Mouse (Mus musculus) myocyte (in vitro differentiated cells): ENCODE results near the gene Ppt2. TPM values are rescaled to one million over a fixed set of nuclear protein-coding genes. Genes with fewer than 3 reads are reported as not detected.

ENCODE experiments used
- H3K27me3 ChIP-seq: one replicate; pipeline ENCODE4 v1.6.1; 2011; ENCODE audit not compliant: control insufficient read depth, insufficient read depth, insufficient read length
- H3K36me3 ChIP-seq: one replicate; pipeline ENCODE4 v1.6.1; 2011; ENCODE audit not compliant: control insufficient read depth, insufficient read depth
- H3K4me2 ChIP-seq: one replicate; pipeline ENCODE4 v1.6.1; 2011; ENCODE audit warnings: low read depth, control low read depth
- H3K4me3 ChIP-seq: one replicate; pipeline ENCODE4 v1.5.1; 2011; ENCODE audit warnings: mild to moderate bottlenecking, control low read depth, moderate library complexity
- H3K79me2 ChIP-seq: one replicate; pipeline ENCODE4 v1.6.1; 2011; ENCODE audit not compliant: control insufficient read depth, insufficient read depth
- H3ac ChIP-seq: one replicate; pipeline ENCODE4 v1.6.1; 2011; ENCODE audit not compliant: control insufficient read depth, insufficient read length
- CEBPB ChIP-seq: IDR thresholded peaks from 2 replicates; pipeline ENCODE4 v1.6.1; 2011; ENCODE audit warnings: mild to moderate bottlenecking, moderate library complexity; ENCODE audit not compliant: poor library complexity, insufficient read depth, severe bottlenecking
- E2F4 ChIP-seq: IDR thresholded peaks from one replicate; pipeline ENCODE4 v1.6.1; 2011; ENCODE audit warnings: mild to moderate bottlenecking, control low read depth, moderate library complexity; ENCODE audit not compliant: insufficient read depth
- MAX ChIP-seq: IDR thresholded peaks from one replicate; pipeline ENCODE4 v1.6.1; 2011; ENCODE audit warnings: low read depth, mild to moderate bottlenecking, control low read depth
- MYOD1 ChIP-seq, 3 experiments: IDR thresholded peaks; one replicate each; pipeline ENCODE4 v1.6.1; 2011; ENCODE audit warnings: control low read depth in 2 of 3, low read depth in 2 of 3, mild to moderate bottlenecking in 2 of 3, moderate library complexity in 1 of 3; ENCODE audit not compliant: insufficient read length in 2 of 3, control insufficient read depth in 1 of 3
- MYOG ChIP-seq, 3 experiments: IDR thresholded peaks; one replicate each; pipeline ENCODE4 v1.6.1; 2011; ENCODE audit warnings: control low read depth in 2 of 3, low read depth in 2 of 3, mild to moderate bottlenecking in 2 of 3; ENCODE audit not compliant: insufficient read length in 2 of 3, control insufficient read depth in 1 of 3, insufficient read depth in 1 of 3
- POLR2A ChIP-seq: IDR thresholded peaks from one replicate; pipeline ENCODE4 v1.6.1; 2011; ENCODE audit warnings: low read depth, mild to moderate bottlenecking, control low read depth, moderate library complexity; ENCODE audit not compliant: insufficient read length
- POLR2AphosphoS2 ChIP-seq: IDR thresholded peaks from one replicate; pipeline ENCODE4 v1.6.1; 2011; ENCODE audit warnings: low read depth, control low read depth; ENCODE audit not compliant: insufficient read length
- REST ChIP-seq: IDR thresholded peaks from one replicate; pipeline ENCODE4 v1.6.1; 2011; ENCODE audit warnings: mild to moderate bottlenecking, control low read depth, moderate library complexity; ENCODE audit not compliant: insufficient read depth, insufficient read length
- SRF ChIP-seq: IDR thresholded peaks from one replicate; pipeline ENCODE4 v1.6.1; 2011; ENCODE audit warnings: low read depth; ENCODE audit not compliant: control insufficient read depth, insufficient read length
- TCF12 ChIP-seq: IDR thresholded peaks from one replicate; pipeline ENCODE4 v1.6.1; 2011; ENCODE audit warnings: mild to moderate bottlenecking, control low read depth; ENCODE audit not compliant: poor library complexity, insufficient read depth, severe bottlenecking
- TCF3 ChIP-seq: IDR thresholded peaks from one replicate; pipeline ENCODE4 v1.6.1; 2011; ENCODE audit warnings: low read depth, control low read depth; ENCODE audit not compliant: insufficient read length
- USF1 ChIP-seq: IDR thresholded peaks from one replicate; pipeline ENCODE4 v1.6.1; 2011; ENCODE audit warnings: low read depth, mild to moderate bottlenecking, control low read depth, moderate library complexity
- polyA plus RNA-seq: library from polyadenylated mRNA; unstranded; fragments of >200 nt; fragmentation: generic; extraction: Trizol; gene quantifications from one replicate; pipeline ENCODE4 v1.2.1, GENCODE M21; 2012; ENCODE audit warnings: missing spikeins

Ppt2 gene
- polyA plus RNA-seq, 1 experiment = 21.9 TPM

DNA sequence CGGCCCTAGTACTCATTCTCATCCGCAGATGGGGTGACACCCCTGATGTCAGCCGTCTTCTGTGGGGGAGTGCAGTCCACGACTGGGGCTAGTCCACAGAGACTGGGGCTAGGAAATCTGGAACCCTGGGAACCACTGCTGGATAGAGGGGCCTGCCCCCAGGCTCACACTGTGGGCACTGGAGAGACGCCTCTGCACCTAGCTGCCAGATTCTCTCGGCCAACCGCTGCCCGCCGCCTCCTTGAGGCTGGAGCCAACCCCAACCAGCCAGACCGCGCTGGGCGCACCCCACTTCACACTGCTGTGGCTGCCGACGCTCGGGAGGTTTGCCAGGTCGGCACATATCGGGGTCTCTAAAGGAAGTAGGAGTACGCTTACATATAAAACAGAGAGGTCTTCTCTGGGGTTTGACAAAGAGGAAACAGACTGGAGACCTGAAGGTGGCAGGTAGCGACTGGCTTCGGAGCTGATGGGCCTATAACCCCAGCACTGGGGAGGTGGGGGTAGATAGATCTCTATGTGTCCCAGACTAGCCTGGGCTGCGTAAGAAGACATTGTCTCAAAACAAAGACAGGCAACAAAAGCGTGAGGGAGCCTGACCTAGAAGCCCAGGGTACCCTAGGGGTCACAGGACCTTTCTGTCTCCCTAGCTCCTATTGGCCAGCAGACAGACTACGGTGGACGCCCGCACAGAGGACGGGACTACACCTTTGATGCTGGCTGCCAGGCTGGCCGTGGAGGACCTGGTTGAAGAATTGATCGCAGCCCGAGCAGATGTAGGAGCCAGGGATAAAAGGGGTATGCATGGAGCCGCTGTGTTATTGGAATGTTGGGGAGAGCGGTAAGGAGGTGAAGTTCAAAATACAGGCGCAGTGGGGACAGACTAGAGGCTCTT is 42.2 kb downstream of the Ppt2 start:
- peaks cover 3% of the 10 kb centered on the region for H3K27me3 ChIP-seq
- TF ChIP-seq E2F4 (no peak), REST (no peak), MYOD1 (IDR thresholded peaks at IDR 0.05; ENCODE audit: control insufficient read depth in 1 of 3, insufficient read length in 2 of 3, low read depth in 2 of 3) (no peak)

DNA sequence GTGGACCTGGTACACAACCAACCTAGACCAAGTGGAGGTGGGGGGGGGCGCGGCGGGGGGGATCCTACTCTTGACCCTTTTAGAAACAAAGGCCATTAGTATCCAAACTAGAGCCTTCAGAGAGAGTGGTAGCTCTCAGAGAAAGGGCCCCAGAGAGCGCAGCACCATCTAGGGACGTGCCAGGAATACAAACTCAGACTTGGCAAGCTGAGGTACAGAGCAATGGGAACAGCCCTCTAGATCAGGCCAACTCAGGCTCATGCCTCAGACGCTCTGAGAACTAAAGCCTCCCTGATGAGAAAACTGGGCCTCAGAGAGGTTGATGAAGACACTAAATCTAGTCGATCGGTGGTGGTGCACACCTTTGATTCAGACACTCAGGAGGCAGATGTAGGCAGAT is 43.2 kb downstream of the Ppt2 start:
- Histone ChIP-seq H3K4me3 (no peak overlapping the region), H3K36me3 (no peaks in the 10 kb centered on the region), H3K4me2 (no peak overlapping the region), H3ac (no peak overlapping the region), H3K27me3 (peaks cover 9% of the 10 kb centered on the region), H3K79me2 (no peaks in the 10 kb centered on the region)
- no peak for TF ChIP-seq CEBPB
- TF ChIP-seq SRF = no peak
- TF ChIP-seq POLR2A = no peak
- no peak for TF ChIP-seq MYOD1 (IDR thresholded peaks at IDR 0.05; ENCODE audit: control insufficient read depth in 1 of 3, insufficient read length in 2 of 3, low read depth in 2 of 3)

More for the DNA sequence above, 42.2 kb downstream of the Ppt2 start:
- Histone ChIP-seq H3K79me2 (no peaks in the 10 kb centered on the region), H3K4me2 (peak overlapping the region; percentile 100), H3ac (peak overlapping the region; percentile 46), H3K4me3 (peak overlapping the region; percentile 46), H3K36me3 (no peaks in the 10 kb centered on the region)

DNA sequence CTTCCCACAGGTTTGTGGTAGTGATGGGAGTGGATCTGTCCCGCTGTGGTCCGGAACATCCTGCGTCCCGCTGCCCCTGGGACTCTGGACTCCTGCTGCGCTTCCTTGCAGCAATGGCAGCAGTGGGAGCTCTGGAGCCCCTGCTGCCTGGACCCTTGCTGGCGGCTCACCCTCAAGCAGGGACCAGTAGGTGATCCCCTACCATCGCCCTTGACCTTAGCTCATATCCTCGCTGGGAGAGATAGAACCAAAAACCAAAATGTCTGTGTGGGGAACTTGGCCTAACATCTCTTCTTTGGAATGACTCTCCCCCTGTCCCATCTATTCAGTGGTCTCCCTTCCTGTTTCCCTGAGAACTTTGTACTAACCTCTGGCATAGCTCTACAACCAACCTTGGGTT is 44.5 kb downstream of the Ppt2 start:
- Histone ChIP-seq H3K4me3 (no peak overlapping the region), H3ac (no peak overlapping the region), H3K79me2 (no peaks in the 10 kb centered on the region), H3K4me2 (no peak overlapping the region), H3K27me3 (peaks cover 9% of the 10 kb centered on the region), H3K36me3 (no peaks in the 10 kb centered on the region)
- TF ChIP-seq MYOG (IDR thresholded peaks at IDR 0.05; ENCODE audit: control insufficient read depth in 1 of 3, insufficient read depth in 1 of 3, insufficient read length in 2 of 3, low read depth in 2 of 3) (no peak), SRF (no peak), TCF12 (no peak), REST (no peak), E2F4 (no peak)

DNA sequence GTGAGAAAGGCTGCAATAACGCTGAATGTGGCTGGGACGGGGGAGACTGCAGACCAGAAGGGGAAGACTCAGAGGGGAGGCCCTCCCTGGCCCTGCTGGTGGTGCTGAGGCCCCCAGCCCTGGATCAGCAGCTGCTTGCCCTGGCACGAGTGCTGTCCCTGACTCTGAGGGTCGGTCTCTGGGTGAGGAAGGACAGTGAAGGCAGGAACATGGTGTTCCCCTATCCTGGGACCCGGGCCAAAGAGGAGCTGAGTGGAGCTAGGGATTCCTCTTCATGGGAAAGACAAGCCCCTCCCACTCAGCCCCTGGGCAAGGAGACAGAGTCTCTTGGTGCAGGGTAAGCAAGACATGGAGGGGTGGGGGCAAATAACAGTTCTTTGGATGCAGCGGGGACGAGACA is 44.9 kb downstream of the Ppt2 start:
- H3K4me3 ChIP-seq = no peak overlapping the region
- no peaks in the 10 kb centered on the region for H3K79me2 ChIP-seq
- H3ac ChIP-seq = no peak overlapping the region
- TF ChIP-seq CEBPB = no peak
- no peak for TF ChIP-seq TCF3
- no peak for TF ChIP-seq MYOG (IDR thresholded peaks at IDR 0.05; ENCODE audit: control insufficient read depth in 1 of 3, insufficient read depth in 1 of 3, insufficient read length in 2 of 3, low read depth in 2 of 3)
- no peak for TF ChIP-seq USF1
- no peak for TF ChIP-seq TCF12
- no peak for TF ChIP-seq REST
- no peak for TF ChIP-seq MAX
- no peak for TF ChIP-seq MYOD1 (IDR thresholded peaks at IDR 0.05; ENCODE audit: control insufficient read depth in 1 of 3, insufficient read length in 2 of 3, low read depth in 2 of 3)
- no peaks in the 10 kb centered on the region for H3K36me3 ChIP-seq
- no peak overlapping the region for H3K4me2 ChIP-seq
- peaks cover 9% of the 10 kb centered on the region for H3K27me3 ChIP-seq

GRCm38 (mm10) chr17:34582528-34582927 is 45.8 kb downstream of the Ppt2 start:
- Histone ChIP-seq H3K36me3 (no peaks in the 10 kb centered on the region), H3K4me3 (no peak overlapping the region), H3K27me3 (peaks cover 9% of the 10 kb centered on the region), H3ac (no peak overlapping the region), H3K4me2 (no peak overlapping the region), H3K79me2 (no peaks in the 10 kb centered on the region)
- TF ChIP-seq POLR2A (no peak), TCF3 (no peak), MYOG (IDR thresholded peaks at IDR 0.05; ENCODE audit: control insufficient read depth in 1 of 3, insufficient read depth in 1 of 3, insufficient read length in 2 of 3, low read depth in 2 of 3) (no peak), TCF12 (no peak), POLR2AphosphoS2 (no peak), SRF (no peak), E2F4 (no peak), CEBPB (no peak), USF1 (no peak), MYOD1 (IDR thresholded peaks at IDR 0.05; ENCODE audit: control insufficient read depth in 1 of 3, insufficient read length in 2 of 3, low read depth in 2 of 3) (no peak), MAX (no peak), REST (no peak)
